Mouse (Mus musculus) mouse embryonic stem cell (cell line): ENCODE results near the gene Hdac5.

Experiments used
- in situ Hi-C, 2 experiments: fragments of 300-500 bp; cut with MboI; formaldehyde crosslinking; loops; 1 replicate in 1 of 2; 3 replicates in 1 of 2; pipeline ENCODE4 v1.14.3; 2019 to 2020; ENCODE audit warnings: low sequenced_read_pairs in 2 of 2, low pct_unique_long_range_greater_than_20kb in 1 of 2, mixed read lengths in 1 of 2; ENCODE audit not compliant: unreplicated experiment in 1 of 2

Gene Hdac5

GRCm38 (mm10) chr11:102219247-102219993 is 10.5 kb downstream of the Hdac5 start:
- in situ Hi-C loops: no loop called here

DNA sequence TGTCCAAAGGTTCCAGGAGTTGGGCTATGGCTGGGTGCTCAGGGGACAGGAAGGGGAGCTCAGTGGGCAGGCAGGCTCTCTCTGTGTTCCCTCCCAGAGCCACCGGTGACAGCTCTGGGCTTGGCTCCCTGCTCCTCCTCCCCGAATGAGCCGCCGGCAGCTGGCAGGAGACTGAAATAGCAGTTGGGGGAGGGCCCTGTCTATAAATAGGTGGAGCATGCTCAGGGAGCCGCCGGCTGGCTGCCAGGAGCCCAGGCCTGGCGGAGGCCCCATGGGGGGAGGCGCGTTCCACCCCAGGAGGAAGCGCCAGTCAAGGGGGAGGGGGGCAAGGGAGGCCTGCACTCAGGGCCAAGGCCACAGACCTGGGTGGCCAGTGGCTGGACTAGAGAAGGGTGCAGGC is 11.2 kb downstream of the Hdac5 start:
- in situ Hi-C loops: no loop called here

DNA sequence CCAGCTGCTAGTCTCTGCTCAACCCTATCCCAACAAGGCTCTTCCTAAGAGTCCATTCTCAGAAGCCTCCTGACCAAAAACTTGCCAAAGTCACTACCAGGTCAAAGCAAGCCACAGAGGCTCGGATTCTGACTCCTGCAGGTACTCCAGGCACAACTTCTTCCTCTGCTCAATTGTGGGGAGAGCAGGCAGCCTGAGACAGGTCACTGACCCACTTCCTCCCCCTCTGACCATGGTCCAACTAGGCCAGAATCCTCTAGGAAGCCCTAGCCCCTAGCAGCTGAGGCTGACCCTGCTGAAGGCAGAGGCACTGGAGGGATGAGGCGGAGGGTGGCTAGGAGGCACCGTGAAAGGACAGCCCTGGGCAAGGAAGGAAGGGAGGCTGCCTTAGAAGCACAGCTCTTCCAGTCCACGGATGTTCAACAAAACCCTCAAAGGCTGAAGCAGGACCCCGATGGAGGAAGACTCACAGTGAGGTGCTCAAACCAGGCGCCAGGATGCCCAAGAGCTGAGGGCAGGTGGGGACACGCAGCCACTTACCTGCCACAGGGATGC is 12.0 kb downstream of the Hdac5 start:
- in situ Hi-C loops: no loop called here

DNA sequence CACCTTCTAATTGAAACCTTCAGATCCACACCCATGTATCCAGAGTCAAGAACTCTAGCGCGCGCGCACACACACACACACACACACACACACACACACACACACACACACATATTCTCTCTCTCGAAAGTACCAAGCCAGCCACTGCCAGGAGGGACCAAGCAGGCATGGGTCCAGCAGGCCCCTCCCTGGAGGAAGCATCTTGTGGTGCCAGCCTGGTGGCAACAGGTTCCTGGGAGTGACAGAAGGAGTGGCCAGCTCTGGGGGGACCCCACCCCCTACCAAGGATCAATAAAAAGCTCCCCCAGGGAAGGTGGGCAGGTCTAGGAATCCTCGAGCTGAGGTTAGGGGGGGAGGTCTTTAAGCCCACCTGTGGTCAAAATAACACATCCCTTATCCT is 12.6 kb downstream of the Hdac5 start:
- in situ Hi-C loops: no loop called here

GRCm38 (mm10) chr11:102216886-102217240 is 13.1 kb downstream of the Hdac5 start:
- in situ Hi-C loops: no loop called here

GRCm38 (mm10) chr11:102216056-102216885 is 13.7 kb downstream of the Hdac5 start:
- in situ Hi-C loops: no loop called here

DNA sequence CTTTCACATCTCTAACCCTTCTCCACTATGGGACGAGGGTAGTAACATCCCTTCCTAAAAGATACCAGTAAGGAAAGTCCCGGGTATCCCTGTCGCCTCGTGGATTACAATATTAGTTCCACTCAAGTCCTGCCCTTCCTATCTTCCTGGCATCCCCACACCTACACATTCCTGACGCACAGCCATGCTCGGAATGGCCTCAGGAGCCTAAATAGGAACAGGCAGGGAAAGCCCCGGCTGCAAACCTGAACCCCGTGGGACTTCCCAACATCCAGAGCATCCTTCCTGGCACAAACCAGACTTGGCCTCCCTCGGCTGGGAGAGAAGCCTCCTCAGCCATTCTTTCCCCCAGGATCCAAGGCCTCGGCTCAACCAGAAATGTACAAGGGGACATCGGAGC is 14.5 kb downstream of the Hdac5 start:
- in situ Hi-C loops: no loop called here

GRCm38 (mm10) chr11:102214430-102215156 is 15.4 kb downstream of the Hdac5 start:
- in situ Hi-C loops: no loop called here

DNA sequence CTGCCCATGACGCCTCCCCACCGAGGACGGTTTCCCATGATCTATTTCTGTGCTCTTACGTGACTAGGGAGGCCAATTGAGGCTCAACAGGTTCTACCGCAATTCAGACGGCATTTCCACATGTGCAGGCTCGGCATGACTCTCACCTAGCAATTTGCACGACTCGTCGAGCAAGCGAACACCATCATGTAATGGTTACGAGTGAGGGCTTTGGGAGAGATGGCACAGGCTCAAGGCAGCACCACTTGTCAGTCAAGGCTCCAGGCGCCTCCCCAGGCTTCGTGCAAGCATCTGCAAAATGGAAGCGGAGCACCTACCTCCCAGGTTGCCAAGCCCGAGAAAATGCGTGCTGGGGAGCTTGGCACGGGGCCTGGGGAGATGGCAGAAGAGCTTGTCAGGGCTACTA is 18.0 kb downstream of the Hdac5 start:
- in situ Hi-C loops: no loop called here

- in situ Hi-C loops: no loop called here
Observed at GRCm38 (mm10) chr11:102211011-102211410, 19.0 kb downstream of the Hdac5 start.

DNA sequence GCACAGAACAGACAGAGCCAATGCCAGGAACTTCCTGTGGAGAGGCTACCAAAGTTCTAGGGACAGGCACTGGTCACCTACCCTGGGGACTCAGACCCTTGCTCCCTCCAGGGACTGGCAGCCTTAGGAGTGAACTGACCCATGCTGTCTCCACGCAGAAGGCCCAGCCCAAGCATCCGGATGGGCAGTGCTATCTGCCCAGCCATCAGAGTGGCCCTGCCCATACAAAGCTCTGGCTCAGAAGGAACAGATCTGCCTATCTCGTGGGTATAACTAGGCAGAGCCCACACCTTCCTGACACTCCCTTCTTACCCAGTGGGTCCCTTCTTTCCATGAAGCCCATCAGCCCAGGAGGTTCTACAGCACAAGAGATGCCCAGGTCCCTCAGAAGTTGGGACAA is 19.8 kb downstream of the Hdac5 start:
- in situ Hi-C loops: no loop called here

DNA sequence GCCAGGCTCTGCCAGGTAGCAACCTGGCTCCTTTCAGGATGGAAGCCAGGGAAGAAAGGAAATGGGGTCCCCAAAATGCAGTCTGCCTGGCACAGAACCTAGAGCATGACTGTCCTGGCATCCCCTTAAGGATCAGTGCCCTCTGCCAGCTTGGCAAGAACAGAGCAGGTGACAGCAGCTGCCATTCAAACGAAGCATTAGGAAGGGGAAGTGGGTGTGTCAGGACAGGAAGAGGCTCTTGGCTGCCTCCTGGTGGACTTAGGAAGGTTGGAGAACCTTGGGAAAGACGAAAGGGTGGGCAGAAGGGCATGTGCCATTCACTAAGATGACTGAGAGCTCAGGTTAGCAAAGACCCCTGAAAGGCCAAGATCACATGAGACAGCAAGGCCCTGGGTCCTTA is 20.2 kb downstream of the Hdac5 start:
- in situ Hi-C loops: no loop called here

DNA sequence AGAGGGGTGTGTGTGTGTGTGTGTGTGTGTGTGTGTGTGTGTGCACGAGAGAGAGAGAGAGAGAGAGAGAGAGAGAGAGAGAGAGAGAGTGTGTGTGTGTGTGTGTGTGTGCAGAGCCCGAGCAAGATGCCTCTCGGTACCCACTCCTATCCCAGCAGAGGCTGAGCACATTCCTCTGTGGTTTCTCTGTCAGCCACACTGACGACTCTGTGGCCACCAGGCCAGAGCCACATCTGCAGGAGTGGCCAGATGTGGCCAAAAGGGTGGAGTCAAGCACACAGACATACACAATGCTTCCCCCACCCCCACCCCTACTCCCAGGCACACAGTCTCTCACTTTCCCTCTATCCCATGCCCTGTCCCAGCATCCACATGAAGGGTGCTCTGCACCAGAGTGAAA is 21.1 kb downstream of the Hdac5 start:
- in situ Hi-C loops: no loop called here

- in situ Hi-C loops: no loop called here
Observed at GRCm38 (mm10) chr11:102207825-102208777, 21.9 kb downstream of the Hdac5 start.

DNA sequence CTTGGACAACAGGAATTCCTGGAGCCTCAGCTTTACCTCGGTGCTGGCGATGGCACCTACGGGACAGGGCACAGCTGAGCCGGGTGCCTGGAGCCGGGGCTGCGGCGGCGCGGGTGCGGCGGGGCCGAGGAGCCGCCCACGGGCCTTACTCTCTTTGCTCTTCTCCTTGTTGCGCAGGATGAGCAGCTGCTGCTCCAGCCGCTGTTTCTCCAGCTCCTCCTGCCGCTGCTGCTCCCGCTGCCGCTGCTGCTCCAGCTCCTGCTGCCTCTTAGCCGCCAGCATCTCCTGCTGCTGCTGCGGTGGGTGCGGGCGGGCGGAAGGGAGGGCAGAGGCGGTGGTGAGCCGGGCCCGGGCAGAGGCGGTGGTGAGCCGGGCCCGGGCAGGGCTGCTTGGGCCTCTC is 23.5 kb downstream of the Hdac5 start:
- in situ Hi-C loops: no loop called here

- in situ Hi-C loops: no loop called here
Observed at GRCm38 (mm10) chr11:102201408-102201821, 28.6 kb downstream of the Hdac5 start.

- in situ Hi-C loops: no loop called here
Observed at GRCm38 (mm10) chr11:102199856-102200255, 30.1 kb downstream of the Hdac5 start.

DNA sequence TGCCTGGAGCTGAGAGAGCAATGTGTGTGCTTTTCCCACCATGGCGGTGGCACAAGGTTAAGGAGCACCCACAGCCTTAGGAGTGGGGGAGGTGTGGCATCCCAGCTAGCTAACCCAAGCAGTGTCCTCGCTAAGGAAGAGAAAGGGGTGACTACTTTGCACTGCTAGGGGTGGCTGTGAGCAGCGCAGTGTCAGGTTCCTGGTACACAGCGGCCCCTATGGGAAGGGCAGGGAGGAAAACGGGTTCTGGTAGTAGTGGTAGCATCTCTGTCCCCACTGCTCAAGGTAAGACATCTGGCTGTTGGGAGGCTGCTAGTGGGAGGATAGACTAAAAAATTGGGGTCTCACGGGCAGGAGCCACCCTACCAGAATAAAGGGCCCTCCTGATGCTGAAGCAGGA is 31.7 kb downstream of the Hdac5 start:
- in situ Hi-C loops: no loop called here
